Mouse (Mus musculus) CH12.LX (cell line): ENCODE measurements around the gene Fam71b. TPM values are rescaled to one million over a fixed set of nuclear protein-coding genes. Genes with fewer than 3 reads are reported as not detected.

ENCODE experiments used
- DNase-seq: peaks from one replicate; pipeline ENCODE4 v3.0.0-alpha.2; 2013; ENCODE audit errors: extremely low read depth
- H3K27ac ChIP-seq: 2 replicates; pipeline ENCODE4 v1.5.1; 2012; ENCODE audit warnings: low read depth, mild to moderate bottlenecking, control low read depth, moderate library complexity; ENCODE audit not compliant: insufficient read depth
- H3K27me3 ChIP-seq: replicated peaks from 2 replicates; pipeline ENCODE3; 2012; ENCODE audit warnings: inconsistent platforms
- H3K36me3 ChIP-seq, 2 experiments: replicated peaks in 1 of 2; 2 replicates each; pipeline versions ENCODE3 to v1.6.1; 2012; ENCODE audit warnings: inconsistent platforms in 1 of 2, low read length in 1 of 2, mild to moderate bottlenecking in 1 of 2, mixed read lengths in 1 of 2, moderate library complexity in 1 of 2; ENCODE audit not compliant: control insufficient read depth in 1 of 2, insufficient read depth in 1 of 2
- H3K4me1 ChIP-seq, 2 experiments: 2 replicates each; pipeline ENCODE4 v1.6.1; 2012; ENCODE audit warnings: inconsistent platforms in 1 of 2, moderate library complexity in 1 of 2; ENCODE audit not compliant: insufficient read depth in 2 of 2, control insufficient read depth in 1 of 2
- H3K4me2 ChIP-seq: 2 replicates; pipeline ENCODE4 v1.6.1; 2012; ENCODE audit warnings: low read depth, mild to moderate bottlenecking, control low read depth; ENCODE audit not compliant: poor library complexity, insufficient read depth, severe bottlenecking
- H3K4me3 ChIP-seq, 3 experiments: fragments of 150-350 bp in 1 of 3; sonication (generic) in 1 of 3; replicated peaks in 1 of 3; 2 replicates each; pipeline versions ENCODE3 to v1.5.1; 2011 to 2012; ENCODE audit warnings: low read depth in 2 of 3, low read length in 2 of 3, mild to moderate bottlenecking in 2 of 3, moderate library complexity in 2 of 3, control low read depth in 1 of 3, improper control_type of control experiment in 1 of 3, inconsistent platforms in 1 of 3, mixed read lengths in 1 of 3; ENCODE audit not compliant: poor library complexity in 1 of 3
- H3K79me2 ChIP-seq: replicated peaks from 2 replicates; pipeline ENCODE4 v1.6.1; 2012; ENCODE audit warnings: mild to moderate bottlenecking, moderate library complexity; ENCODE audit not compliant: control insufficient read depth, poor library complexity, insufficient read depth, severe bottlenecking; ENCODE audit errors: extremely low read depth
- H3K9ac ChIP-seq: 2 replicates; pipeline ENCODE4 v1.6.1; 2012; ENCODE audit warnings: low read depth, mild to moderate bottlenecking, control low read depth, moderate library complexity; ENCODE audit not compliant: insufficient read depth
- H3K9me3 ChIP-seq: replicated peaks from 2 replicates; pipeline ENCODE3; 2012; ENCODE audit warnings: low read length, inconsistent platforms, mixed read lengths
- BHLHE40 ChIP-seq: IDR thresholded peaks from 2 replicates; pipeline ENCODE4 v1.6.1; 2011; ENCODE audit warnings: mild to moderate bottlenecking, low read depth, low read length, improper control_type of control experiment
- CTCF ChIP-seq, 2 experiments: IDR thresholded peaks in 1 of 2; conservative IDR thresholded peaks in 1 of 2; 2 replicates each; pipeline ENCODE4 v1.5.1; 2011 to 2012; ENCODE audit warnings: low read depth in 2 of 2, low read length in 2 of 2, improper control_type of control experiment in 1 of 2, inconsistent platforms in 1 of 2, mild to moderate bottlenecking in 1 of 2, moderate library complexity in 1 of 2
- ELF1 ChIP-seq: IDR thresholded peaks from 2 replicates; pipeline ENCODE4 v1.6.1; 2014; ENCODE audit warnings: low read depth, mild to moderate bottlenecking, inconsistent platforms, low read length, improper control_type of control experiment
- ETS1 ChIP-seq: conservative IDR thresholded peaks from 2 replicates; pipeline ENCODE4 v1.6.1; 2012; ENCODE audit warnings: low read depth, mild to moderate bottlenecking, inconsistent platforms, low read length, improper control_type of control experiment, moderate library complexity
- GABPA ChIP-seq: IDR thresholded peaks from 2 replicates; pipeline ENCODE4 v1.6.1; 2012; ENCODE audit warnings: low read depth, low read length, improper control_type of control experiment, inconsistent platforms; ENCODE audit not compliant: insufficient replicate concordance
- HCFC1 ChIP-seq: IDR thresholded peaks from 2 replicates; pipeline ENCODE4 v1.6.1; 2012; ENCODE audit warnings: low read depth, mild to moderate bottlenecking, inconsistent platforms, low read length, improper control_type of control experiment
- JUN ChIP-seq: IDR thresholded peaks from 2 replicates; pipeline ENCODE4 v1.6.1; 2011; ENCODE audit warnings: low read depth, mild to moderate bottlenecking, low read length, improper control_type of control experiment, moderate library complexity; ENCODE audit not compliant: insufficient read depth
- JUND ChIP-seq: conservative IDR thresholded peaks from 2 replicates; pipeline ENCODE4 v1.6.1; 2011; ENCODE audit warnings: low read depth, low read length, improper control_type of control experiment
- KAT2A ChIP-seq: IDR thresholded peaks from 2 replicates; pipeline ENCODE4 v1.6.1; 2012; ENCODE audit warnings: low read length, improper control_type of control experiment, inconsistent platforms; ENCODE audit not compliant: insufficient replicate concordance
- MAFK ChIP-seq: IDR thresholded peaks from 2 replicates; pipeline ENCODE4 v1.6.1; 2011; ENCODE audit warnings: low read length, improper control_type of control experiment; ENCODE audit not compliant: insufficient replicate concordance
- MAX ChIP-seq: IDR thresholded peaks from 2 replicates; pipeline ENCODE4 v1.6.1; 2011; ENCODE audit warnings: low read length, improper control_type of control experiment
- MAZ ChIP-seq: IDR thresholded peaks from 2 replicates; pipeline ENCODE4 v1.6.1; 2012; ENCODE audit warnings: low read depth, mild to moderate bottlenecking, inconsistent platforms, low read length, improper control_type of control experiment, moderate library complexity
- MXI1 ChIP-seq: IDR thresholded peaks from 2 replicates; pipeline ENCODE4 v1.6.1; 2011; ENCODE audit warnings: mild to moderate bottlenecking, low read depth, low read length, improper control_type of control experiment
- MYC ChIP-seq: IDR thresholded peaks from 2 replicates; pipeline ENCODE4 v1.6.1; 2011; ENCODE audit warnings: low read depth, mild to moderate bottlenecking, improper control_type of control experiment, low read length
- NRF1 ChIP-seq: IDR thresholded peaks from 2 replicates; pipeline ENCODE4 v1.6.1; 2014; ENCODE audit warnings: low read depth, mild to moderate bottlenecking, inconsistent platforms, low read length, improper control_type of control experiment, moderate library complexity
- PAX5 ChIP-seq: IDR thresholded peaks from 2 replicates; pipeline ENCODE4 v1.6.1; 2012; ENCODE audit warnings: low read length, inconsistent platforms, mixed read lengths
- POLR2A ChIP-seq: IDR thresholded peaks from 2 replicates; pipeline ENCODE4 v1.6.1; 2011; ENCODE audit warnings: low read depth, mild to moderate bottlenecking, improper control_type of control experiment, low read length
- SIN3A ChIP-seq: IDR thresholded peaks from 2 replicates; pipeline ENCODE4 v1.6.1; 2012; ENCODE audit warnings: low read length, improper control_type of control experiment, inconsistent platforms
- TCF12 ChIP-seq: IDR thresholded peaks from 2 replicates; pipeline ENCODE4 v1.6.1; 2014; ENCODE audit warnings: low read depth, mild to moderate bottlenecking, inconsistent platforms, low read length, improper control_type of control experiment
- ZC3H11A ChIP-seq: IDR thresholded peaks from 2 replicates; pipeline ENCODE4 v1.6.1; 2012; ENCODE audit warnings: low read depth, mild to moderate bottlenecking, inconsistent platforms, low read length, improper control_type of control experiment
- ZNF384 ChIP-seq: IDR thresholded peaks from 2 replicates; pipeline ENCODE4 v1.6.1; 2012; ENCODE audit warnings: low read depth, low read length, improper control_type of control experiment, inconsistent platforms
- dilution Hi-C: fragments of 300-500 bp; cut with MboI; formaldehyde crosslinking; loops from 2 replicates; pipeline ENCODE4 v1.14.3; 2020; ENCODE audit warnings: low sequenced_read_pairs; ENCODE audit not compliant: extremely low pct_unique_long_range_greater_than_20kb, extremely low pct_ligation_motif_present
- in situ Hi-C: fragments of 300-500 bp; cut with MboI; formaldehyde crosslinking; loops from 3 replicates; pipeline ENCODE4 v1.14.3; 2019; ENCODE audit warnings: low sequenced_read_pairs, low pct_ligation_motif_present, low pct_unique_long_range_greater_than_20kb, mixed read lengths
- polyA plus RNA-seq: library from polyadenylated mRNA; unstranded; fragments of >175 nt; gene quantifications from 2 replicates; pipeline ENCODE4 v1.2.1, GENCODE M21; 2012; ENCODE audit warnings: low read depth; ENCODE audit not compliant: insufficient read length
- total RNA-seq, 2 experiments: library from RNA; depleted of rRNA; stranded (reverse); fragments of 300-350 nt in 1 of 2; fragments of >200 nt in 1 of 2; gene quantifications; 2 replicates each; pipeline ENCODE4 v1.2.3; 2012 to 2014

Gene Fam71b
- total and polyA plus RNA-seq, 3 experiments, result 0.46 to 2.6 (median 2.4) TPM

DNA sequence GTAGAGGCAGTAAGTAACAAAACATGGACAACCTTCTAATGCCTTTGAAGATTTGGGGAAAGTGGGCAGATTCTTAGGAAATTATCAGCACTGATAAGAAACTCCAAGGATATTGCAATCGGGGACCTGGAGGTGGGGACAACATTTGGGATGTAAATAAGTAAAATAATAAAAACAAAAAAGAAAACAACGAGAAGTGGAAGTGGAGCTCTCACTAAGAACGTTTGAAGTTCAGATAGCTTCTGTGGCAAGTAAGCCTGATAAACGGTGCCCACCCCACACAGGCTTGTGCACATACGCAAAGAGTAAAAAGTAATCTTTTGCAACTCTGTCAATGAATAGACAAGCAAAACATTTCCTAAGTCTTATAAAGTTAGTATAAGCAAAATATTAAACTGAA is 47.6 kb downstream of the Fam71b start:
- Histone ChIP-seq H3K4me2 (no peak overlapping the region), H3K9me3 (no peaks in the 10 kb centered on the region), H3K4me1 (peaks cover 10 to 72% of the 10 kb centered on the region in 2 experiments), H3K36me3 (peaks cover 22 to 54% of the 10 kb centered on the region in 2 experiments), H3K9ac (no peak overlapping the region), H3K79me2 (peaks cover 21% of the 10 kb centered on the region), H3K4me3 (no peak overlapping the region), H3K27me3 (no peaks in the 10 kb centered on the region)
- dilution Hi-C loops, result no loop called here
- in situ Hi-C loops, result loop anchor here (10.0 kb wide), 1 partner anchor 291 kb away; the partner anchor contains the start of gene Havcr1
- no peak for DNase-seq
- TF ChIP-seq NRF1 (no peak), TCF12 (no peak), BHLHE40 (no peak), CTCF (conservative IDR thresholded peaks at IDR 0.05 in 1 of 2, IDR thresholded peaks at IDR 0.05 in 1 of 2; ENCODE audit: low read depth in 2 of 2, low read length in 2 of 2) (no peak), MAFK (no peak), MAX (no peak), ZNF384 (no peak), MXI1 (no peak), MAZ (no peak), GABPA (no peak), ELF1 (no peak), PAX5 (no peak), ETS1 (no peak), MYC (no peak), SIN3A (no peak), ZC3H11A (no peak), POLR2A (no peak), JUND (no peak)
- TF ChIP-seq, all 38 proteins: peak for 0
- H3K27ac ChIP-seq, result no peak overlapping the region

DNA sequence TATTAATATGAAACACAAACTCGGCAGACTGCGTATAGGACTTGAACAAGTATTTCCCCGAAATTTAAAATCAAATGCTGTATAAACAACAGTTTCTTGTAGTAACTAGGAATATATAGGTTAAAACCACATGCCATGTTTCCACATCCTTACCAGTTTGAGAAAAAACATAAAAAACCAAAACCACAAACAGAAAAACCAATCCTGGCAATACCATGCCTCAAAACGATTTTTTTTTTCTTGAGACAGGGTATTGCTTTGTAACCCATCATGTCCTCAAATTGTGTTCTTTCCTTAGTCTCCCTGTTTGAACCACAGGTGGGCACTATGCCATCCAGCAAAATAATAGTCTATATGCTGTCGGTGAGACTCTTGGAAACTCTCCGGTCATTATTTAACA is 49.8 kb downstream of the Fam71b start:
- dilution Hi-C loops, result no loop called here

More for the DNA sequence above, 49.8 kb downstream of the Fam71b start:
- Histone ChIP-seq H3K36me3 (peaks cover 9 to 33% of the 10 kb centered on the region in 2 experiments), H3K9ac (no peak overlapping the region), H3K27ac (no peak overlapping the region), H3K4me3 (no peak overlapping the region), H3K27me3 (no peaks in the 10 kb centered on the region), H3K79me2 (0 out of 2 replicates have a peak, but pooled peaks cover 2% of the 10 kb centered on the region), H3K4me1 (peaks cover 12 to 61% of the 10 kb centered on the region in 2 experiments), H3K9me3 (no peaks in the 10 kb centered on the region), H3K4me2 (no peak overlapping the region)
- in situ Hi-C loops, result loop anchor here (10.0 kb wide), 1 partner anchor 289 kb away; the partner anchor contains the start of gene Havcr1
- TF ChIP-seq HCFC1, result no peak
- TF ChIP-seq JUN, result no peak
- TF ChIP-seq BHLHE40, result no peak
- no peak for TF ChIP-seq KAT2A
- TF ChIP-seq TCF12, result no peak
- TF ChIP-seq SIN3A, result no peak
- DNase-seq, result no peak
